Mouse (Mus musculus) cerebellum, adult 11 months (tissue): ENCODE measurements around the gene Amigo2.
A peak's percentile ranks its signal among the peaks of the same experiment; 100 is the strongest.

Experiments
- DNase-seq: peaks from one replicate; pipeline ENCODE4 v3.0.0; 2022

Gene Amigo2

DNA sequence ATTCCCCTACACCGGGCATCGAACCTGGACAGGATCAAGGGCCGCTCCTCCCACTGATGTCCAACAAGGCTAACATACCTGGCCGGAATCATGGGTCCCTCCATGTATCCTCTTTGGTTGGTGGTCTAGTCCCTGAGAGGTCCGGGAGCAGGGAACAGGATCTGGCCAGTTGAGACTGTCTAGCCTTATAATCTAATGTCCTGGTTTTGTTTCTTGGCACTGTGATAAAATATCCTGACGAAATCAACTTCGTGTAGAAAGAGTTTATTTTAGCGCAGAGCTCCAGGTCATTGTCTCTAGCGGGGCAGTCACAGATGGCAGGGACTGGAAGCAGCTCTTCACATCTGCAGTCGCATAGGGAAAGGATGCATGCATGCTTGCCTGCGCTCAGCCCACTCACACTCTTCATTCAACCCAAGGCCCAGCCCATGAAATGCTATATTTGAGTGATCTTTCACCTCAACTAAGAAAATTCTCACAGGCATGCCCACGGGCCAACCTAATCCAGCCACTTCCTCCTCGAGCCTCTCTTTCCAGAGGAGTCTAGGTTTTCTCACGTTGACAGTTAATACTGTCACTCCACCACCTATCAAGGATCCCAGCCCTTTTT is 19.3 kb upstream of the Amigo2 start:
- DNase-seq: no peak

DNA sequence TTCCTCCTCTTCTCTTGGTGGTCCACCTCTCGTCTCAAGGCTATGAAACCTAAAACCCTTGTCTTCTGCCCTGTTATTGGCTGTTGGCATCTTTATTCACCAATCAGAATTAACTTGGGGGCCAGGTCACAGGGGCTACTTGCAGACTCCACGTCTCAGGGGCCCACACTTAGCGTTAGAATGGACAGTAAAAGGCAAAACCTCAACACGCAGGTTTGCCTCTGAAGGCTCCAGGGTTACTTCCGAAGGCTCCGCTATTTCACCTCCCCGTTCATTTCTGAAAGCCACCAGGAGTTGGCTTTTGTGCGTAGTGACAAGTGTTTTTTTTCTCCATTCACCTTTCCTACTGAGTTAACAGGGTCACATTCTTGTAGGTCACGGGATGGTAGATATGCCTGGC is 15.2 kb upstream of the Amigo2 start:
- DNase-seq: no peak

DNA sequence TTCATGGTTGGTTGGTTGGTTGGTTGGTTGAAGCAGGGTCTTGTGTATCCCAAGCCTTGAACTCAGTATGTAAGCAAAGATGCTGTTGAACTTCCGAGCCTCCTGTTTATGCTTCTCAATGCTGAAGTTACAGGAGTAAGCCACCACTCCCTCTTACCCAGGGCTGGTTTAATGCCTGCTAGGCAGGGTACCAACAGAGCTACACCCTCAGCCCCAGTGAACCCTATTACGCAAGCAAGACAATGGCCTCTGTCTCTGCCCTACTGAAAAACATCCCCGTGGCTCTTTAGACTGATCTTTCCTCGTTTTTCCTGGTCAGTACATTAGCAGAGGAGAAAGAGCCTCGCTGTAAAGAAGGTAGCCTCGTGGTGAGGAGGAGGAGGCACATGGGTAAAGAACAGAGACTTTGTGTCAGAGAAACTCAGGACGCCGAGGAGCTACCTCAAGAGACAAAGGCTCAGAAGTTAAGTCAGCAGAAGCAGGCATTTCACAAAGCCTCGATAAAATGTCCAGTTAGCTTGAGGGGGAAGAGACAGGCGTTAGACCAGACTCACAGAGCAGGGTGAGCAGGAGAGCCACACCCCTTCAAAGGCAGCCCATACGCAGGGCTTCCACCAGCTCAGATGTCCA is 13.0 kb upstream of the Amigo2 start:
- DNase-seq: no peak

DNA sequence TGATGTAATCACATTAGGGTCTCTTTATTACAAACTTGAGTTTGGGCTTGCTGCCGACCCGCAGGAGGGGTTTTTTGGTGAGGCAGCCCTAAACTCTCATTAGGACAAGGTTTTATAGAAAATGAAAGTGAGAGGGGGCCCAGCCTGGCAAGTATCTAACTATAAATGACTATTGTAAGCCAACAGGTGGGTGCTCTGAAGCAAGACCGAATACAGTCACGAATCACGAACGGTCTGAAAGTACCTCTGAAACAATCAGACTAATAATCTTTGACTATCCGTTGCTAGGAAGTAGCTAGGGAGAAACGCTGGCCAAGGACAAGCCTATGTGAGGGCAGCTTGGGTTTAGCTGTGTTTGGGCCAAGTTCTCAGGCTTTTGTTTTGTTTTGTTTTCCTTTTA is 12.2 kb upstream of the Amigo2 start:
- DNase-seq: no peak

DNA sequence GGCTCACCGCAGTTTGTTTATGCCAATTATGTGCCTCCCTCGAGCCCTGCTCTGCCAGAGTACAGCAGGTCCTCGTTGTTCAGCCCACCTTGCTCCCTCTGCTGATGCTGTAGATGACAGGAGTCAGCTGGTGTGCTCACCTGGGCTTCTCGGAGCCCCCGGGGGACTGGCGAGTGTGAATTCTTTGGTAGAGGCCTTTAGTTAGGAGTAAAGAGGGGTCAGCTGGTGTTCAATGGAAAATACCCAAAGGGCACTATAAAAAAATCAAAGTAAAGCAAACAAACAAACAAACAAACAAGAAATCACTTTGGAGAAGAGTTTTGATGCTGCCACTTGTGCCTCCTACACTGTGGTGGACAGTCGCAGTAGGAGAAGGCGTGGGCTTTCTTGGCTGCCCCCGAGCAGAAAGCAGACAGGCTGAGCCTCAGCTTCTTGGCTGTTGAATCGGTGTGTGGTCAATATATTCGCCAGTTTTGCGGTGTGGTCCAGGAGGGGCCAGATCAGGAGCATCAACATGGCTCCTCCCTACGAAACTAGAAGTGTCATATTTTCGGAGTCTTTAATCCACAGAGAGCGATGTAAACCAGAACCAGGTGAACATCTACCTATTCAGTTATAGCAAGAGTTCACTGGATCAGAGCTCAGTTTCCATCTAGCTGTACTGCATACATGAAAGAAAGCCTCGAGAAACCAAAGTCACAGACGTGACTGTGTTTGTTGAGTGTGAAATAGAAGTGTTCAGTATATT is 11.6 kb upstream of the Amigo2 start:
- DNase-seq: no peak

DNA sequence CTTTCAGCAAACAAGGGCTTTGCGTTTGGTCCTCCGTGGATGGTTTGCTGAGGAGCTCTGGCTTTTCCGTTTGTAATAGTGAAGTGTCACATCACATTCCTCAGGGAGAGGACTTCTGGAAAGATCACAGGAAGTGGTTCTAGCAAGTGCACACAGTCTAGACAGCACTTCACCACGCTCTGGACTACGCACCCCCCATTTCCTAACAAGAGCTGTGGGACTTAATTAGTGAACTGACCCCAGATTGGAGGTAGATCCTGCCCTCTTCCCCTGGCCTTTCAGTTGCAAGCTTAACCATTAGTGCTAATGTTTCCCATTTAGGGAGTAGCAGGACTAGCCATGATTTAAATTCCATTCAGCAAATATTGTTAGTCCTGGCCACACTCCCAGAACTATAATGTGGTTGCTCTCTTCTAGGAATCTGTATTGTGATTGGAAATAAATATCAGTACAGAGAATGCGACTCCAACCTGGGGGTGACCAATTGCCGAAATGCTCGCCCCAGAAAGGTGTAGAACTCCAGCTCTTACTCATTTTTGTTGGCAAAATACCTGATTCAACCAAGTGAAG is 10.2 kb upstream of the Amigo2 start:
- no peak for DNase-seq

DNA sequence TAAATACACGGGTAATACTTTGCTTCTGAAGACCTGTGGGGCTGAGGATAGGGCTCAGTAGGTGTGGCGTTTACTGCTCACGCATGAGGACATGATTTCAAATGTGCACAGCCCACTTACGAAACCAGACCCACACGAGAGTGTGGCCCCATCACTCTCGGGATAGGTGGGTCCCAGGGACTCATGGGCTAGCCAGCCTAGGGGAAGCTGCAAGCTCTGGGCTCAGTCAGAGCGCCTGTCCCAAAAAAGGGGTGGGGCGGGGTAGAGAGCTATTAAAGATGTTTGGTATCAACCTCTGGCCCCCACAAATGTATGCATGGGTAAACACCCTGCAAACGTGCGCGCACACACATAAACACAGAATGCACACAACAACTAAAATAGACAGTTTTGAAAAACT is 9.3 kb upstream of the Amigo2 start:
- no peak for DNase-seq

DNA sequence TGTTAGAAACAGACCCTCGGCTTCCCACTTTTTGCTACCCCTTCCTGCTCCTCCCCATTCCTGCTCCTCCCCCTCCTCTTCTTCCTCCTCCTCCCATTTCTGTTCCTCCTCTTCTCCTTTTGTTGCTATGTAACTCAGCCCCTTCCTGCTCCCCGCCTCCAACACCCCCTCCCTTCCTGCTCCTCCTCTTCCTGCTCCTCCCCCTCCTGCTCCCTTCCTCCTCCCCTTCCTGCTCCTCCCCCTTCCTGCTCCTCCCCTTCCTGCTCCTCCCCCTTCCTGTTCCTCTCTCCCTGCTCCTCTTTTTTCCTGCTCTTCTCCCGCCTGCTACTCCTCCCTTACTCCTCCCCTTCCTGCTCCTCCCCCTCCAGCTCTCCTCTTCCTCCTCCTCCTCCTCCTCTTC is 8.7 kb upstream of the Amigo2 start:
- no peak for DNase-seq

DNA sequence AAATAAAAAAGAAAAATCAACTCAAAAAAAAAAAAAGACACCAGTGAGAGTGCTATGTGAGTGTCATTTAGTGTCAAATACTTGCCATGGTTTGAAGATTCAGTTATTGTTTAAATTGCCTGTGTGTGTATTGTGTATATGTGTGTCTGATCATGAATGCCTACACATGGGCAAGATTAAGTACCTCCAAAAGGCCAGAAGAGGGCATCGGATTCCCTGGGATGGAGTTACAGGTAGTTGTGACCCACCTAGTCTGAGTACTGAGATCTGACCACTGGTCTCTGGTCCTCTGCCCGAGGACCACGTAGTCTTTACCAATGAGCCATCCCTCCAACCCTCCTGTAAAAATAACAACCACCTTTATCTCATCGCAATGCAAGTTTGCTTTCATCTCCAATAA is 7.3 kb upstream of the Amigo2 start:
- no peak for DNase-seq

DNA sequence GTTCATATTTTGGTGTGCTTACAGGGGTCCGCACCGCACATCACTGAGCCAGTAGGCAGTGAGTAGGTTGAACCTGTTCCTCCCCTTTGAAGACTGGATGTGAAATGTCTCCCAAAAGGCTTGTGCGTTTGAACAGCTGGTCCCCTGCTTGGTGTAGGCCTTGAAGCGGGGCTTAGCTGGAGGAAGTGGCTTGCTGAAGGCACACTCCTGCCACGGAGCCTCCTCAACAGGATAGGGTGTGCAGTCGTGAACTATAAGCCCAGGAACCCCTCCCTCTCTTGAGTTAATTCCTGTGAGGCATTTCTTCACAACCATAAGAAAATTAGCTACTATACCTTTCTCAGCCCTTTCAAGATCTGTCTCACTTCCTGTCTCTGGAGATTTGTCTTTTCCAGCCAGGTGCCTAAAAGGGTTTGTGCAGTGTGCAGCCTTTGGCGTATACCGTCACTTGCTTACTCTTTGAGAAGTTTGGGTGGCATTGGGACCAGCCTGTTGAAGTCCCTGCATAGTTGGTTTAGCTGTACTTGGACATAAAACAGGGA is 5.5 kb upstream of the Amigo2 start:
- DNase-seq: no peak

DNA sequence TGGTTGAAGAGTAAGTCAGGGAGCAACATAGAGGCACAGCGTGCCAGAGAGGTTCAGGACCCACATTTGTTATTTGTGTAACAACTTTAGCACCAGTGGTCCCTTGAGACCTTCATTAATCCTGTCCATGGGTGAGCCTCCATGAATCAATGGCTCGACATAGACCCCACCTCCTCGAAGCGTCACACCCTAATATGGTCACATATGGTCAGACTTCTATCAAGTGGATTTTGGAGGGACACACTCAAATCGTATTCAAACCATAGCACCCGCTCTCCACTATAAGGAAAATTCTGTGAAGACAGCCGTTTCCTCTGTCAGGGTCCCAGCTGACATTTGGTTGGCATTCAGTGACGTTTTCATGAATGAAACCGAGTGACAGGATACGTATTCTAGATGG is 2.2 kb upstream of the Amigo2 start:
- no peak for DNase-seq

DNA sequence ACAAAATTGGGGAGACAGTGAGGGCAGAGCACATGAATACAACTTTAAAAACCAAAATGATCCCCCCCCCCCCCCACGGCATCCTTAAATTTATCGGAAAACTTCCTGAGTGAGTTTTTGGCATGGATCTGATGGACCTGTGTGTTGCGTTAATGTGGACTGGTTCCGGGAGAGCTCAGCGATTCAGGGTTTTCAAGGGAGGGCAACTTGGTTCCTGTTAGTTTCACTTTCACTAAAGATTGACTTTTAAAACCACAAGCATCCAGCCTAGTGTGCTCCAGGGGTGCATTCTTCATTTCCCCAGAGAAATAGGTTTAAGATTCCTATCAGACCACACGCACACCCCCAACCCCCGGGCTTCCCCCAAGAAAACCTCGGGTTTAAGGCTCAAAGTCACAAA is 1.2 kb upstream of the Amigo2 start:
- DNase-seq: no peak

DNA sequence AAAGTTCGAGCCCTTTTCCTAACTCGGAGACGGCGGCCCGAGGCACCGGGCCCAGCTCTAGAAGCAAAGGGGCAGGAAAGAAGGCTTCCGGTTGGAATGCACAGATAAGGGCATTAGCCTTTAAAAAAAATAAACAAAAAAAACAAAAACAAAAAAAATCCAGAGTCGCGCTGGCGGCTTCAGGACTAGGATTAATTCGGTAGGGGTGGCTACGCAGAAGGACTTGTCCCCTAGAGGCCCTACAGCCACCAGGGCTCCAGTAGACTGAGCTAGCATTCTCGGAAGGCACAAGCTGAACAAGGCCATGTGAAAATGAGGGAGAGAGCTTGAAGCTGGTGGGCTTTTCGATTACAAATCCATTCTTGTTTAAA is 689 bp upstream of the Amigo2 start:
- no peak for DNase-seq

DNA sequence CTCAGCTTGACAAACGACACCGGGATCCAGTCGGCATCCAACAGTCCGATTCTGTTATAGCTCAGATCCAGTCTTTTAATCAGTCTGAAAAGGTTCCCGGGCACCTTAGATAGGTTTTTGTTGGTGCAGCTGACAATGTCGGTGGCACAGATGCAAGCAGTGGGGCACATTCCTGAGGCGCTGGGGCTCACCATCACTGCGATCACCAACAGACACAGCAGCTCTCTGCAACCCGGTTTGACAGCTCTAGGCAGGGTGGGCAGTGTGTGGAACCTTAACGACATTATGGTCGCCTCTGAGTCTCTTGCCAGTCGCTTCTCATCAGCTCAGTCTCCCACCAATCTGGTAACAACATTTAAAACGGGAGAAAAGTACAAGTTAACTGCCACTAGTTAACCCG is 831 bp downstream of the Amigo2 start:
- no peak for DNase-seq

DNA sequence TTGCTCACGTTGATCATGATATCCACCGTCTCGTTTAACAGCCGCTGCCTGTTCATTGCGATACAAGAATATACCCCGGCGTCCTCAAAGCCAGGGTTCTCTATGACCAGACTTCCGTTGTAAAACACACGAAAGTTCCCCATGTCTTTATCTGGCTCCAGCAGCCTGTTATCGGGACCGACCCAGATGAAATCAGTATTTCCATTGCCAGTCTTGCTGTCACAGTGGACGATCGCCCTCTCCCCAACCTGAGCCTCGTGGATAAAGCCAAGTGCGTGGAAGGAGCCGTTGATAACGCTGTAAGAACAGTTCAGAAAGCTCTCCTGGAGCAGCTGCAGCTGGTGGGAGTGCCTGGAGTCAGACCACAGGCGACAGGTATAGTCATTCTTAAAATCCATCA is 1.7 kb downstream of the Amigo2 start:
- no peak for DNase-seq

DNA sequence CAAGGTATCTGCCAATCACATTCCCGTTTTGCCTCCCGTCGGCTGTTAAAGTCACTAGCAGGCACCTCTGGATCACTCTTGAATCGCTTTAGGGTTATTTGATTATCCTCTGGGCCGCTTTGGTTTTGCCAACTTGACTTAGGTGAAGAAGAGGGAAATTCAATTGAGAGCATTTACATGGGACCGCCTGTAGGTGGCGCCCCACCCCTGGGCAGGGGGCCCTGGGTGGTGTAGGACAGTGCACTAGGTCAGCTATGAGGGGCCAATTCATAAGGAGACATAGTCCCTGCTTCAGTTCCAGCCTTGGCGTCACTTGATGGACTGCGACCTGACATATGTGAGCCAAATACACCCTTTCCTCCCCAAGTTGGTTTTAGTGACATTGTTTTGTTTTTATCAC is 10.1 kb downstream of the Amigo2 start:
- DNase-seq: no peak

DNA sequence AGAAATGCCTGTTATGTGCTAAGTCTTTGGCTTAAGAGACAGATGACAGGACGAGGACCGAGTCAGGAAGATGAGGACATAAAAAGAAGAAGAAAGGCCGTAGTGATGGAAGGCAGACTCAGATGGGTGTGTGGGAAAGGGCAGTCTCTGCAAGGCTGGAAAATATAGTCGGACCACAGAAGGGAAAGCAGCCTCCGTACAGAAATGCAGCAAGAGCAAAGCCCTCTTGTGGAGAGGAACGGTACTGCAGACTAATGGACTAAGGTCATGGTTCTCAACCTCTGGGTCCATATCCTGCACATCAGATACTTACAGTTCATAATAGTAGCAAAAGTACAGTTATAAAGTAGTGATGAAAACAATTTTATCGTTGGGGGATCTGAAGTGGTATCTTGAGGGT is 11.9 kb downstream of the Amigo2 start:
- DNase-seq: peak; percentile 9

DNA sequence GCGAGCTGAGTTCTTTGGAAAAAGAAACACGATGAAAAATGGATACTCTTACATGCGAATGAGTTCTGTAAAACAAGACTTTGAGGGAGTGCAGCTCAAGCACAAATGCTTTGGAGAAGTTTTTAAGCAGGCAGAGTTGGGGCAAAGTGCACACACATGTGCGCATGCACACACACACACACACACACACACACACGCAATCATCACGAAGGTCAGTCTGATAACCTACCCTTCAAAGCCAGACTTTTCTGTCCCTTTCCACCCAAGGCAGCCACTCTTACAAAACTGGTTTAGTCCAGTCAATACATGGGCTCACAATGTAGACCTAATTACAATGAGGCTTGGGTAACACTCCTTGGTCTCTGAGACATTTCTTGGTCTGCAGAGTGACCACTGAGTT is 13.0 kb downstream of the Amigo2 start:
- DNase-seq: no peak

DNA sequence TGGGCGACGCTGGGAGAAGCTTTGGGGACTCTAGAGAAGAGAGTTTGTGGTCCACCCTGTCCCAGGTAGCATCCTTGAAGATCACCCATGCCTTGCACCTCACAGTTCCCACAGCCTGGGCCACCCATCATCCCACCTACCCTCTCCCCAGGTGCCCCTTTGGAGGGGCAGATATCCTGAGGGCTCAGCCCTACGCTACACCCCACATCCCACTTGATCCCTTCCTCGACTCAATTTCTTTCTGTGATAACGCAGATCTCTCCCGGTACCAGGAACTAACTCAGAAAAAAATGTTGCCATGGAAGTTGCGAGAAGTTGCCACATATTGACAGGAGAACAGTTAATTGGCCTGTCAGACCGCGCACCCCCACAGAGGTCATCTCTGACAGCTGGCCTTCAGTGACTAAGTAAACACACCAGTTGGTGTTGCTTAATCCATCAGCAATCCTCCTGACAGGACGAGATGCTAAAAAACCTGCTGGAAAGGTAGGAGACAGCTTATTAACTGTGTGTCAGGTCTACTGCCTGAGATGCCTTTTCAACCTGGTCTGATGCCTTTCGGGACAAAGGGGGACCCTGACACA is 17.5 kb downstream of the Amigo2 start:
- DNase-seq: no peak

DNA sequence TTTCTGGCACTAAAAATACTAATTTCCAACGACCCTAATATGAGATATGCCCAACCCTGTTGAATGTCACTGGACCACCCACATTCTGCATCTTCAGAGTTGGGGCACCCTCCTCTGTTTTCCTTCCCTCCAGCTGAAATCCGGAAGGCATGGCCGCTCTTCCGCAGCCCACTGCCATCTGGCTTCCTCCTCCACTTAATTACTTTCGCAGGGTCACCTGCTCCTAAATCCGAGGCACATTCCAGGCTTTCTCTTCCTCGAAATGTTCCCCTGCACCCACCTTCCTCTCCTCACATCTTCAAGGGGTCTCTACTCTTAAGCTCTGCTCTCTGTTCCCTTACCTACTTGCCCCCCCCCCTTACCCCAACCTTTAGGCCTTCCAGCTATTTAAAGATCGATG is 23.1 kb downstream of the Amigo2 start:
- DNase-seq: no peak

DNA sequence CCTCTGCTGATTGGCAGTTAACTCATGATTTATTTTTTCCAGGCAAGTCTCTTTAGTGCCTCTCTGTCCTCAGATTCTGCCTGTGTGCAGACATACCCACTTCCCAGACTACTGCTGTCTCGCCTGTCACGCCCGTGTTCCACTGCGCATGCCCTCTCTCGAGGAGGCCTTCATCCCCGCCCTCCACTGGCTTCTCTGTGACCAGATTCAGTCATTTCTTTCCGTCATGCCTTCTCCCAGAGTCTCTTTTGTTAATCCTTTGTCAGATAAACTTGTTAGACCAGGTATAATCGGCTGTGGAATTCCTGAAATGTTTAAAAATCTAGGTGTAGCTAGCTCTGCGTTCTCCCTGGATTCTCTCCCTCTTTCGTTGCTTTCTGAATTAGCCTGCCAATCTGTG is 23.7 kb downstream of the Amigo2 start:
- no peak for DNase-seq

DNA sequence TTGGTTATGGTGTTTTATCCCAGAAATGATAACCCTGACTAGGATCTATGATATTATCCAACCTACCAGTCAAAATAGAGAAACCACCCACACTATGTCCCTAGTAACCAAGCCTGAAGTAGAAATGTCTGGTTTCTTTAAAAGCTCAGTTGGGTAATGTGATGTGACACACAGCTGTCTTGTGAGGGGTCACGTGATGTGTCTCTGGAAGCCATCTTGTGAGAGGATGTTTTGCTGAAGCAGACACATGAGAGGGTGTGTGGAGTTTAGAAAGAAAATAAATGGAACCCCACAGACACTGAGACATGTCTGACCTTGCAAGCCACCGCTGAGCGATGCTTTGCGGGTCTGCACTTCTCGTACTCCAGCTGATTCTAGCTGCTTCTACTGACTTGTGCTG is 30.2 kb downstream of the Amigo2 start:
- no peak for DNase-seq
